Mouse (Mus musculus): ENCODE results near the gene Erich2. TPM values are rescaled to one million over a fixed set of nuclear protein-coding genes. Genes with fewer than 3 reads are reported as not detected.

Erich2 gene
- polyA plus RNA-seq, 1 experiment from 2014 or later = 1.9 TPM

DNA sequence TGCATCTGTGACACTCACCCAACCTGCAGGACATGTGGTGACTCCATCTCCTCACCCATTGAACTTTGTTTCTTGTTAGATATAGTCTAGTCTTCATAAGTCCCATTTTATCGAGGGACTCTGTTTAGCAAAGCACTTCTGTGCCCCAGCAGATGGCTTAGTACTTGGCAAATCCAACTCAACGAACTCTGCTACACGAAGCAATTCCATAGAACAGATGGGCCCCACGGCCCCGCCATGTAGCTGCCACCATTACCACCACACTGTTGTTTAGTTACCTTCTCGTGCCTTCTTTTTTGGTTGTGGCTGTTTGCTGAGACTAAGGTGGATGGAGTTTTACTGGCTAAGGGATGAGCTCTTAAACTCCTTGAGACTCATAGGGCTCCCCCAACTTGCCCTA lies 79.6 kb downstream of the Erich2 start:
- H3K4me1 ChIP-seq = no peaks in the 10 kb centered on the region
- no peak overlapping the region for H3K27ac ChIP-seq
- H3K9me3 ChIP-seq (replicated peaks) = no peaks in the 10 kb centered on the region
- ATAC-seq (replicated peaks; ENCODE audit: low FRiP score) = no peak
- H3K4me2 ChIP-seq = no peak overlapping the region
- 88% methylated on average over 6 of the region's 6 CpGs for WGBS
- no peaks in the 10 kb centered on the region for H3K36me3 ChIP-seq
- no peak overlapping the region for H3K4me3 ChIP-seq (replicated peaks)
- no peaks in the 10 kb centered on the region for H3K27me3 ChIP-seq
- no peak overlapping the region for H3K9ac ChIP-seq

Other genes starting within 250 kb of the Erich2 start
- gene Sp5, start 33.9 kb upstream of the Erich2 start, polyA plus RNA-seq (2015; fragmentation: Nextera tagmentation; extraction: Ambion mirVana) = 2.8 and 3.1 TPM in 2 replicates
- gene Gad1, start 44.3 kb downstream of the Erich2 start, polyA plus RNA-seq (2015; fragmentation: Nextera tagmentation; extraction: Ambion mirVana) = 0.23 and 0.36 TPM in 2 replicates
- gene Gorasp2, start 152.8 kb downstream of the Erich2 start, polyA plus RNA-seq (2015; fragmentation: Nextera tagmentation; extraction: Ambion mirVana) = 171 and 175 TPM in 2 replicates
- 3.6 and 4.8 TPM in 2 replicates for gene Gm26558, start 153.3 kb downstream of the Erich2 start, polyA plus RNA-seq (2015; fragmentation: Nextera tagmentation; extraction: Ambion mirVana)